ENCODE assay signal across 8 mouse cellular contexts in the genomic region with DNA sequence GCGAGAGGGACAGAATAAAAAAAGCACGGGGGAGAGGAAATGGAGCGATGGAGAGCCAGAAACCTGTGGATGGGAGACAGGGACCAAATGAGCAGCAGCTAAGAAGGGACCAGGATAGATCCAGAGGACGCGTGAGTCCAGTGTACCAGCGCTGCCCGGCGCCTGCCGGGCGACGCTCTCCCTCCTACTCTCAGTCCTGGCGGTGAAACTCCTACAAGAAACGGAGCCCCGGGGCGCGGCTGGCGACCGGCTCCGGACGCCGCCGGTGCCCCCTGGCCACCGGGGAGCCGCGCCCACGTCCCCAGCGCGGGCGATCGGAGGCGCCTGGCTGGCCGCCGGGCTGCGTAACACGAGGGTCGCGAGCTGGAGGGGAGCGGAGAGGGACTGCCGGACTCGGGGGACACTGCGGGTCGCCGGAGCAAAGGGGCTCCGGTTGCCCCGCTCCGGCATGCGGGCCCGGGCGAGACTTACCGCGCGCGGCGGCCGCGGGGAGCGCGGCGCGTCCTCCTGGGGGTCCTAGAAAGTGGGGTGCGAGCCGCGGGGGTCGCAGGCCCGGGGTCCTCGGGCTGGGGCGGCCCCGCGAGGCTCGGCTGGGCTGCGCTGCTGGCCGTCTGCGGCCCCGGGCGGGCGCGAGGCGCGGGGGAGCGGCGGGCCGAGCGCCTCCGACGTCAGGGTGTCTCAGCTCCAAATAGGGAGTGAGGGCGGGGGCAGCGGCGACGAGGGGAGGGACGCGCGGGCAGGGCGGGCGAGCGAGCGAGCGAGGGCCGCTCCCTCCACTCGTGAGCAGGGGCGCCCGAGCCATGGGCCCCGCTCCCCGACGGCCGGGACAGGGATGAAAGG. TPM values are rescaled to one million over a fixed set of nuclear protein-coding genes. Genes with fewer than 3 reads are reported as not detected.
DNase-seq lines count a peak whose midpoint lies in the region; ATAC-seq and TF ChIP-seq lines count a peak whose summit lies in the region.

Gene Nbl1, minus strand, starts transcription at position 638 of the 840 bp plus-strand sequence.

- 0 out of 2 replicates have a peak, but pooled peaks have one; percentile 63 for ATAC-seq in embryonic facial prominence, embryonic 15.5 days (ENCODE audit: insufficient number of reproducible peaks, low FRiP score, low TSS enrichment, low read depth)
- peak; percentile 45 for ATAC-seq in heart, embryonic 15.5 days (replicated peaks; ENCODE audit: insufficient number of reproducible peaks, insufficient read depth, low FRiP score, low read depth)
- peak; percentile 85 for ATAC-seq in lung, postnatal 0 days

- peak; percentile 59 for DNase-seq in ovary, adult 18-20 months (ENCODE audit: low spot score)
- no peak for DNase-seq in ovary, postnatal 10 days (ENCODE audit: low spot score)
- peak in 1 of 2 experiments; percentile 53 for DNase-seq in layer of hippocampus, postnatal 10 days (ENCODE audit: low spot score in 2 of 2)
- DNase-seq in lung, postnatal 0 days (ENCODE audit: low spot score) = peak; percentile 82
- DNase-seq in cerebellum, adult 18-20 months = no peak

- no peak for TF ChIP-seq EP300 in lung, postnatal 0 days (IDR thresholded peaks at IDR 0.05)

- no peak for TF ChIP-seq CTCF in lung, postnatal 0 days (IDR thresholded peaks at IDR 0.05)
- no peak for TF ChIP-seq CTCF in testis, adult 2 months (IDR thresholded peaks at IDR 0.05; ENCODE audit: control insufficient read depth, insufficient read depth, insufficient replicate concordance, low read depth, low read length)

- peak within 1 kb of the TSS; percentile 79 for H3K4me3 ChIP-seq in embryonic facial prominence, embryonic 15.5 days (replicated peaks)
- H3K4me3 ChIP-seq in heart, embryonic 15.5 days = peak within 1 kb of the TSS; percentile 74
- peak within 1 kb of the TSS; percentile 76 for H3K4me3 ChIP-seq in lung, postnatal 0 days (ENCODE audit: low read depth, low read length)
- peak within 1 kb of the TSS; percentile 65 for H3K4me3 ChIP-seq in testis, adult 2 months (ENCODE audit: control insufficient read depth, low read depth, low read length)

- H3K4me1 ChIP-seq in embryonic facial prominence, embryonic 15.5 days = peaks cover 65% of the 10 kb centered on the region
- H3K4me1 ChIP-seq in heart, embryonic 15.5 days (replicated peaks) = peaks cover 46% of the 10 kb centered on the region
- H3K4me1 ChIP-seq in lung, postnatal 0 days (ENCODE audit: insufficient read depth, low read depth, low read length) = peaks cover 9% of the 10 kb centered on the region
- peaks cover 11% of the 10 kb centered on the region; the same call in 1 of the 2 replicates for H3K4me1 ChIP-seq in testis, adult 2 months (ENCODE audit: control insufficient read depth, insufficient read depth, low read length)

- no peaks in the 10 kb centered on the region for H3K9me3 ChIP-seq in embryonic facial prominence, embryonic 15.5 days (replicated peaks)
- H3K9me3 ChIP-seq in heart, embryonic 15.5 days (replicated peaks) = no peaks in the 10 kb centered on the region
- no peaks in the 10 kb centered on the region; the same call in 1 of the 2 replicates for H3K9me3 ChIP-seq in lung, postnatal 0 days (ENCODE audit: low read length)

- peak within 1 kb of the TSS; percentile 90 for H3K4me2 ChIP-seq in embryonic facial prominence, embryonic 15.5 days (replicated peaks)
- peak within 1 kb of the TSS; percentile 100 for H3K4me2 ChIP-seq in heart, embryonic 15.5 days
- H3K4me2 ChIP-seq in lung, postnatal 0 days (replicated peaks; ENCODE audit: low read depth, low read length) = peak within 1 kb of the TSS; percentile 98

- no peaks in the 10 kb centered on the region for H3K36me3 ChIP-seq in embryonic facial prominence, embryonic 15.5 days
- H3K36me3 ChIP-seq in heart, embryonic 15.5 days = no peaks in the 10 kb centered on the region
- H3K36me3 ChIP-seq in lung, postnatal 0 days (ENCODE audit: insufficient read depth, low read length) = no peaks in the 10 kb centered on the region
- no peaks in the 10 kb centered on the region for H3K36me3 ChIP-seq in testis, adult 2 months (ENCODE audit: control insufficient read depth, insufficient read depth, low read length)

- H3K27me3 ChIP-seq in embryonic facial prominence, embryonic 15.5 days = peaks cover 3% of the 10 kb centered on the region; the same call in 1 of the 2 replicates
- peaks cover 38% of the 10 kb centered on the region for H3K27me3 ChIP-seq in heart, embryonic 15.5 days
- no peaks in the 10 kb centered on the region for H3K27me3 ChIP-seq in lung, postnatal 0 days (replicated peaks; ENCODE audit: insufficient read depth, low read length)
- no peaks in the 10 kb centered on the region; the same call in 1 of the 2 replicates for H3K27me3 ChIP-seq in testis, adult 2 months (ENCODE audit: control insufficient read depth, insufficient read depth, low read length)

- no peak for TF ChIP-seq POLR2A in testis, adult 2 months (IDR thresholded peaks at IDR 0.05; ENCODE audit: control insufficient read depth, low read depth, low read length)

- H3K27ac ChIP-seq in embryonic facial prominence, embryonic 15.5 days (replicated peaks) = peak within 1 kb of the TSS; percentile 88
- peak within 1 kb of the TSS; percentile 48 for H3K27ac ChIP-seq in heart, embryonic 15.5 days
- peak within 1 kb of the TSS; percentile 82 for H3K27ac ChIP-seq in lung, postnatal 0 days (ENCODE audit: low read length)
- H3K27ac ChIP-seq in testis, adult 2 months (ENCODE audit: control insufficient read depth, insufficient read depth, low read depth, low read length) = no peak within 1 kb of the TSS; the same call in 1 of the 2 replicates

- WGBS in embryonic facial prominence, embryonic 15.5 days = under 1% methylated on average over 100 of the region's 105 CpGs
- under 1% methylated on average over 103 of the region's 105 CpGs for WGBS in heart, embryonic 15.5 days
- 1% methylated on average over 63 of the region's 105 CpGs for WGBS in lung, postnatal 0 days

- H3K9ac ChIP-seq in embryonic facial prominence, embryonic 15.5 days = peak within 1 kb of the TSS; percentile 90
- peak within 1 kb of the TSS; percentile 78 for H3K9ac ChIP-seq in heart, embryonic 15.5 days
- peak within 1 kb of the TSS; percentile 68 for H3K9ac ChIP-seq in lung, postnatal 0 days (replicated peaks; ENCODE audit: low read depth)

RNA-seq across cellular contexts. Expression of gene Nbl1, which starts in this region (rescaled TPM):
- 167 and 168 TPM in 2 replicates for polyA plus RNA-seq in embryonic facial prominence, embryonic 15.5 days (2015; fragmentation: Nextera tagmentation; extraction: Ambion mirVana)
- 21.4 and 34.5 TPM in 2 replicates for polyA plus RNA-seq in heart, embryonic 15.5 days (2015; fragmentation: Nextera tagmentation; extraction: Ambion mirVana)
- 10 to 100 TPM; 64.4 to 83.9 TPM for total RNA-seq in layer of hippocampus, postnatal 10 days (2021)
- polyA plus RNA-seq in lung, postnatal 0 days (2015; fragmentation: Nextera tagmentation; extraction: Ambion mirVana) = 141 and 151 TPM in 2 replicates
- 5.4 and 10.1 TPM in 2 replicates for polyA plus RNA-seq in testis, adult 2 months (2012; rRNA removed)

Comparison
In these comparisons a context has a peak if more than half of its experiments do, and no peak if none do; other contexts are left out.
1. DNase-seq: peak in ovary, adult 18-20 months (single experiment) and lung, postnatal 0 days (single experiment); none in ovary, postnatal 10 days (single experiment) and cerebellum, adult 18-20 months (0 of 2).
2. Peak in every context shown above with its lines, with median percentiles within 50 percentile points of each other: ATAC-seq, H3K4me2 ChIP-seq, H3K4me3 ChIP-seq and H3K9ac ChIP-seq.